Mouse (Mus musculus) hindbrain, embryonic 11.5 days (tissue): Measurements from ENCODE around the gene Pde10a. TPM values are rescaled to one million over a fixed set of nuclear protein-coding genes. Genes with fewer than 3 reads are reported as not detected.
A peak's percentile ranks its signal among the peaks of the same experiment; 100 is the strongest.

Source experiments
- ATAC-seq: fragments of 200-750 bp; cut with Nextera tagmentation; 2 replicates; pipeline ENCODE4 v1.8.0; 2017; ENCODE audit warnings: mild to moderate bottlenecking, moderate TSS enrichment, moderate library complexity; ENCODE audit not compliant: low FRiP score
- DNase-seq: peaks from one replicate; pipeline ENCODE4 v3.0.0-alpha.2; 2015; ENCODE audit warnings: low spot score
- H3K27ac ChIP-seq: fragments of 300-500 bp; sonication (generic); 2 replicates; pipeline ENCODE4 v1.5.1; 2014; ENCODE audit warnings: mild to moderate bottlenecking, low read depth, low read length
- H3K27me3 ChIP-seq: fragments of 300-500 bp; sonication (generic); 2 replicates; pipeline ENCODE4 v1.6.1; 2014; ENCODE audit warnings: mild to moderate bottlenecking, low read length, moderate library complexity, mixed read lengths; ENCODE audit not compliant: control insufficient read depth, insufficient read depth
- H3K36me3 ChIP-seq: fragments of 300-500 bp; sonication (generic); 2 replicates; pipeline ENCODE4 v1.6.1; 2014; ENCODE audit warnings: mild to moderate bottlenecking, low read length, moderate library complexity, mixed read lengths; ENCODE audit not compliant: control insufficient read depth, insufficient read depth
- H3K4me1 ChIP-seq: fragments of 300-500 bp; sonication (generic); replicated peaks from 2 replicates; pipeline ENCODE4 v1.6.1; 2014; ENCODE audit warnings: low read length, mixed read lengths; ENCODE audit not compliant: control insufficient read depth, insufficient read depth
- H3K4me2 ChIP-seq: fragments of 300-500 bp; sonication (generic); replicated peaks from 2 replicates; pipeline ENCODE4 v1.6.1; 2014; ENCODE audit warnings: mild to moderate bottlenecking, low read depth, low read length
- H3K4me3 ChIP-seq: fragments of 300-500 bp; sonication (generic); 2 replicates; pipeline ENCODE4 v1.5.1; 2014; ENCODE audit warnings: low read depth, low read length
- H3K9ac ChIP-seq: fragments of 300-500 bp; sonication (generic); 2 replicates; pipeline ENCODE4 v1.6.1; 2014; ENCODE audit warnings: low read depth, low read length
- H3K9me3 ChIP-seq: fragments of 300-500 bp; sonication (generic); 2 replicates; pipeline ENCODE4 v1.6.1; 2016; ENCODE audit warnings: low read length; ENCODE audit not compliant: control insufficient read depth
- WGBS: fragments of 180-500 bp; shearing (Covaris S2); extraction: QIAGEN DNeasy Blood & Tissue Kit; methylation state at CpG from one replicate; pipeline ENCODE4 v1.1.7; 2014; 5-methylcytosine and 5-hydroxymethylcytosine counted together
- polyA plus RNA-seq: library from polyadenylated mRNA; unstranded; fragments of >200 nt; fragmentation: Nextera tagmentation; extraction: Ambion mirVana; gene quantifications from 2 replicates; pipeline ENCODE4 v1.2.1, GENCODE M21; 2014

The Pde10a gene
- polyA plus RNA-seq, 1 experiment from 2014 or later, result 7.6 TPM

GRCm38 (mm10) chr17:8554219-8554618, 29.0 kb downstream of the Pde10a start:
- DNase-seq (no peak), ATAC-seq (no peak)
- no peaks in the 10 kb centered on the region for H3K4me1 ChIP-seq
- H3K4me2 ChIP-seq, result no peak overlapping the region
- no peaks in the 10 kb centered on the region for H3K36me3 ChIP-seq
- WGBS, result 85% methylated on average over 6 of the region's 6 CpGs
- H3K27me3 ChIP-seq, result no peaks in the 10 kb centered on the region
- no peak overlapping the region for H3K27ac ChIP-seq
- H3K9me3 ChIP-seq, result no peaks in the 10 kb centered on the region
- no peak overlapping the region for H3K4me3 ChIP-seq
- no peak overlapping the region for H3K9ac ChIP-seq

- H3K9me3 ChIP-seq, result no peaks in the 10 kb centered on the region
- 88% methylated on average over 9 of the region's 9 CpGs for WGBS
- no peak for ATAC-seq
- H3K36me3 ChIP-seq, result no peaks in the 10 kb centered on the region
- no peak overlapping the region for H3K27ac ChIP-seq
- no peaks in the 10 kb centered on the region for H3K4me1 ChIP-seq
- no peak for DNase-seq
- no peaks in the 10 kb centered on the region for H3K27me3 ChIP-seq
- no peak overlapping the region for H3K9ac ChIP-seq
- no peak overlapping the region for H3K4me2 ChIP-seq
- H3K4me3 ChIP-seq, result no peak overlapping the region
Observed at GRCm38 (mm10) chr17:8555785-8556184, 30.6 kb downstream of the Pde10a start.

DNA sequence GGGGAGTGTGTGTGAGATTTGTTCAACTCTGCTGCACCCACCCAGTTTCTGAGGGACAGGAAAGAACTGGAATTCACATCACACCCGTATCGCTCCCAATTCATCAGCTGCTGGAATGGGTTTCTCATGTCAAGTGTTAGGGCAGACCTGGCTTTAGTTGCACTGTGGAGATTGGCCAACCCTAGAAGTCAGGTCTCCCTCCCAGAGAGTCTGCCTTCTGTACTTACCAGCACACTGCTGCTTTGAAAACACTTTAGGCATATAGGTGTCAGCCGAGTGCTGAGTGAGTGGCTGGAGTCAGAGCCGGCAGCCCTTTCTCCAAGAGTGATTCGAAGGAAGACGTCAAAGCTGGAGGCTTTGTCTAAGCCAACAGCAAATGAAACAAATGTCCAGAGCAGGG, 31.1 kb downstream of the Pde10a start:
- H3K9me3 ChIP-seq, result no peaks in the 10 kb centered on the region
- no peak overlapping the region for H3K9ac ChIP-seq
- DNase-seq (no peak), ATAC-seq (no peak)
- no peak overlapping the region for H3K4me2 ChIP-seq
- no peaks in the 10 kb centered on the region for H3K4me1 ChIP-seq
- no peaks in the 10 kb centered on the region for H3K27me3 ChIP-seq
- H3K27ac ChIP-seq, result no peak overlapping the region
- no peak overlapping the region for H3K4me3 ChIP-seq
- H3K36me3 ChIP-seq, result no peaks in the 10 kb centered on the region
- 80% methylated on average over 6 of the region's 6 CpGs for WGBS

- Histone ChIP-seq H3K4me2 (no peak overlapping the region), H3K27ac (no peak overlapping the region), H3K27me3 (no peaks in the 10 kb centered on the region), H3K36me3 (no peaks in the 10 kb centered on the region), H3K4me1 (no peaks in the 10 kb centered on the region), H3K9me3 (no peaks in the 10 kb centered on the region), H3K4me3 (no peak overlapping the region), H3K9ac (no peak overlapping the region)
- DNase-seq, result no peak
- WGBS, result 85% methylated on average over 8 of the region's 8 CpGs
- ATAC-seq, result no peak
Observed at GRCm38 (mm10) chr17:8557926-8558325, 32.8 kb downstream of the Pde10a start.

DNA sequence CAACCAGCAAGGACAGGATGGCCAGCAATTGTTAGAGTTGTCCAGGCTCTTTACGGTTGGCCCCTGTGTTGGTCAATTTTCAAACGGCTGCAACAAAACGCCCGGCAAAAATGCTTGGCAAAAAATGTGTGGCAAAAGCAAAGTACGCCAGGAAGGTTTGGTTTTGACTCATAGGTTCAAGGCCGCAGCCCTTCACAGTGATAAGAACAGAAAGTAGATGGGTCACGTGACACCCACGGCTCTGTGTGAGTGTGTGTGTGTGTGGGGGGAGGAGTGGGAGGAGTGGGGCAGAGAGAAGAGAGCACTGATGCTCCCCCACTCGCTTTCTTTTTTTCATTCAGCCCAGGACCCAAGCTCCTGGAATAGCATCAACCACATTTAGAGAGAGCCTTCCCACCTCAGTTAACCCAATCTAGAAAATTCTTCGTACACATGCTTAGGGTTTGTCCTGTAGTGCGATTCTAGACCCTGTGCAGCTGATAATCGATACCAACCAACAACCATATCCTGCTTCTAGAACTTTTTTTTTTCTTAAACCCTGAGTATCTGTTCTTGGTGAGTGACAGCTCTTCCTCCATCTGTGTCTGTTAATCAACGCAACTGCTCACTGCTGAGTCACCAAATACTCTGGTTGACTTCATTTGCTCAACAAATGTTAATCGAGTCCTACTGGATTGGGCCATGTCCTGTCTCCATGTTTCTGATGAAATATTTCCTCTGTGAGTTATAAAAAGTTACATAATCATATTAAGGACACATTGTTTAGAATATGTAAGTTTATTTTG, 37.1 kb downstream of the Pde10a start:
- no peak overlapping the region for H3K27ac ChIP-seq
- H3K27me3 ChIP-seq, result no peaks in the 10 kb centered on the region
- WGBS, result 67% methylated on average over 14 of the region's 14 CpGs

DNA sequence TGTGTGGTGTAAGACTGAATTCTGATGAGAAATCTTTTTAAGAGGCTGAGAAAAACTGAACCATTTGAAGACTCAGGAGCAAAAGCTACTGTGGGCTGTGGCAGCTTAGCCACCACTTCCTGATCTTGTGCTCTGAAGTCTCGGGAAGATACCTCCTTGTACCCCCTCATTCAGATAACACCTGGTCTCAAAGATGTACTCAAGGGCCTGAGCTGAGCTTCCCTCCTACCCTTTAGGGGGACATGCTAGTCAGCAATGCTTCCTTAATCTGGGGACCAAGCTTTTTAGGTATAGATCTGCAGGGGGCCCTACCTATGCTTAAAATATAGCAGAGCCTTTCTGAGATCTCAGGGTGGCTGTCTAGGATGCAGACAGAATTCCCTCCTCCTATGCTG, 37.7 kb downstream of the Pde10a start:
- DNase-seq, result no peak
- WGBS, result 94% methylated on average over 1 of the region's 1 CpGs

More for the DNA sequence above, 37.1 kb downstream of the Pde10a start:
- Histone ChIP-seq H3K4me3 (no peak overlapping the region), H3K9me3 (no peaks in the 10 kb centered on the region), H3K4me2 (no peak overlapping the region), H3K9ac (no peak overlapping the region), H3K36me3 (no peaks in the 10 kb centered on the region), H3K4me1 (no peaks in the 10 kb centered on the region)
- DNase-seq (no peak), ATAC-seq (no peak)

GRCm38 (mm10) chr17:8566850-8567249, 41.7 kb downstream of the Pde10a start, which contains the start of gene Gm17087:
Gene Gm17087 (minus strand): TSS chr17:8566950.
- Histone ChIP-seq H3K27ac (no peak within 1 kb of the TSS), H3K9ac (no peak within 1 kb of the TSS), H3K4me3 (no peak within 1 kb of the TSS), H3K9me3 (no peaks in the 10 kb centered on the region), H3K27me3 (no peaks in the 10 kb centered on the region), H3K4me1 (no peaks in the 10 kb centered on the region), H3K36me3 (no peaks in the 10 kb centered on the region), H3K4me2 (no peak within 1 kb of the TSS)
- DNase-seq (no peak), ATAC-seq (no peak)
- WGBS, result 91% methylated on average over 6 of the region's 6 CpGs

More for the DNA sequence above, 37.7 kb downstream of the Pde10a start:
- no peak overlapping the region for H3K4me3 ChIP-seq
- no peak for ATAC-seq
- H3K4me1 ChIP-seq, result no peaks in the 10 kb centered on the region
- no peak overlapping the region for H3K4me2 ChIP-seq
- H3K9me3 ChIP-seq, result no peaks in the 10 kb centered on the region
- H3K27me3 ChIP-seq, result no peaks in the 10 kb centered on the region
- no peaks in the 10 kb centered on the region for H3K36me3 ChIP-seq
- H3K27ac ChIP-seq, result no peak overlapping the region
- H3K9ac ChIP-seq, result no peak overlapping the region

DNA sequence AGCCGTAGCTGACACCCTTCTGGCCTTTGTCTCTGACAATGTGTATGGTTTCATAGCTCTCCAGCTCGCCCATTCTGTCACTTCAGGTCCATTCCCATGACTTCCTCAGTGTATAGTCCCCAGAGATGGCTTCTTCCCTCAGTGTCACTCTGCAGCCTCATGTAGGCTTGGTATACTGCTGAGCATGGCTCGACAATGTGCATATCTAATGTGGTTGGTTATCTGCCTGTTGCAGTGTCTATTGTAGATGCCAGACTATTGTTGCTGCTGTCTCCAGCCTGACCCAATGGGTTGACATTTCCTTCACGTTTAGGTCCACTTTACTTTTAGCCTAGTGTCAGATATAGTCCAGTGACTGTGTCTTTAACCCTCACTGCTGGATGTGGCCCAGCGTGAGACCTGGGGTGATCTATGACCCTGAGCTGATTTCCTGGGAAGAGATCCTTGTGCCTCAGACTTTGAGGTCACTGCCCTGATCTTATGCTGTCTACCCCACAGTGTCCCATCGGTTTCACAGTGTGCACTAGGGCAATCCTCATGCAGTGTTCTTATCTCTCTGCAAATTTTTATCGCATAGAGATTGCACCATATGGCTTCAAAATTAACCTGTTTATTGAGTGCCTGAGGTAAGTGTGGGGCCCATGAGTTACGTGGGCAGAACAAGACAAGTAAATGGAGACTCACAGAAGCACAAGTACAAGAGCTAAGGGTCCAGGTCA, 48.5 kb downstream of the Pde10a start:
- ATAC-seq (no peak), DNase-seq (no peak)
- H3K4me1 ChIP-seq, result no peaks in the 10 kb centered on the region
- H3K27me3 ChIP-seq, result no peaks in the 10 kb centered on the region
- no peak overlapping the region for H3K27ac ChIP-seq
- no peak overlapping the region for H3K9ac ChIP-seq
- no peaks in the 10 kb centered on the region for H3K9me3 ChIP-seq
- no peak overlapping the region for H3K4me2 ChIP-seq
- no peaks in the 10 kb centered on the region for H3K36me3 ChIP-seq
- no peak overlapping the region for H3K4me3 ChIP-seq
- WGBS, result 65% methylated on average over 8 of the region's 8 CpGs

DNA sequence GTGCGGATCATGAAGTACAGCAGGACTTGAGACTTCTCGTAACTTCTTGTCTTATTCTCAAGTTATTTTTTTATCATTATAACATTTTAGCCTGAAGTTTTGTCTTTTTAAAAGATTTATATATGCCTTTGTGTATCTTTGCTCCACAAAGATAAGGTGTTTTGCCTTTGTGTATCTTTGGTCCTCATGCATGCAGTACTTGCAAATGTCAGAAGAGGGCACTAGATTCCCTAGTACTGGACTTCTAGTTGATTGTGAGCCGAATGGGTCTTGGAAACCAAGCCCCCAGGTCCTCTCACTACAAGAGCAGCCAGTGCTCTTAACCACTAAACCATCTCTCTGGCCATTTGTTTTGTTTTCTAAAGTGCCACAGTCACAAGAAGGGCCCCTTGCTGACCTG, 55.2 kb downstream of the Pde10a start:
- Histone ChIP-seq H3K9me3 (no peaks in the 10 kb centered on the region), H3K27ac (no peak overlapping the region), H3K27me3 (no peaks in the 10 kb centered on the region), H3K36me3 (no peaks in the 10 kb centered on the region), H3K9ac (no peak overlapping the region), H3K4me1 (no peaks in the 10 kb centered on the region), H3K4me2 (no peak overlapping the region), H3K4me3 (no peak overlapping the region)
- no peak for ATAC-seq
- peak; percentile 54 for DNase-seq
- 62% methylated on average over 3 of the region's 3 CpGs for WGBS
